Mouse (Mus musculus): ENCODE data around the gene Btbd16. TPM values are rescaled to one million over a fixed set of nuclear protein-coding genes. Genes with fewer than 3 reads are reported as not detected.

Gene Btbd16
- polyA plus RNA-seq, 1 experiment = not detected

DNA sequence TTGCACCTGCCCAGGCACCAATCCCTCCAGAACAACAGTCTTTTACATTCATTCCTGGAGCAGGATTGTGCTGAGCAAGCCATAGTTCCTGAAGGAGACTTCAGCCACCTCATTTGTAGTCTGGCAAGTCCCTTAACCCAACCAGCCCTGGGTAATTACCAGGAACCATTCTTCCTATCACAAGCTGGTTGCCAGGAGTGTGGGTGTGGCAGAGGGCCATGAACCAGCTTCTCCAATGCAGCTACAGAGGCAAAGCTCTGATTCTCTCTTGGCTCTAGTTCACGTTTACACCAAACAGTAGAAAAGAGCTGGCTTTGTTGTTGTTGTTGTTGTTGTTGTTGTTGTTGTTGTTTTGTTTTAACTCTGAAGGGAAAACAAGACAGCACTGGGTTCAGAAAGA lies 88.6 kb downstream of the Btbd16 start:
- TF ChIP-seq GATA1 (IDR thresholded peaks at IDR 0.05; ENCODE audit: low read length) = no peak

DNA sequence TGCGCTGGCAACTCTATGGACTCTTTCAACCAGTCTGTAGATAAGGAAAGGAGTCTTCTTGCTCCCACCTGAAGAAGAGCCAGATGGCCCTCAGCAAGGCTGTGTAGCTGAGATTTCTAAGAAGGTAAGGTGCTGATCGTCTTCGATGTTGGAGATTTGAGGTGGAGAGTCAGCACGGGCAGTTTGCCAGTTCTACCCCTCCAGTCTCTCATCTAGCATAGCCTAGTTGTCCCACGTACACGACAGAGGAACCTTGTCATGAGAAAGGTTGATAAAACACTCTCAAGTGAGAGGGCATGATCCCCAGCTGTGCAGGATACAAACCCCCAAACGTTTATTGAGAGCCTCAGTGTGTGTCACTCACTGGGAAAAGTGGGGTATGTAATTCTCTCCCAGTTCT lies 90.8 kb downstream of the Btbd16 start:
- no peak for TF ChIP-seq GATA1 (IDR thresholded peaks at IDR 0.05; ENCODE audit: low read length)

DNA sequence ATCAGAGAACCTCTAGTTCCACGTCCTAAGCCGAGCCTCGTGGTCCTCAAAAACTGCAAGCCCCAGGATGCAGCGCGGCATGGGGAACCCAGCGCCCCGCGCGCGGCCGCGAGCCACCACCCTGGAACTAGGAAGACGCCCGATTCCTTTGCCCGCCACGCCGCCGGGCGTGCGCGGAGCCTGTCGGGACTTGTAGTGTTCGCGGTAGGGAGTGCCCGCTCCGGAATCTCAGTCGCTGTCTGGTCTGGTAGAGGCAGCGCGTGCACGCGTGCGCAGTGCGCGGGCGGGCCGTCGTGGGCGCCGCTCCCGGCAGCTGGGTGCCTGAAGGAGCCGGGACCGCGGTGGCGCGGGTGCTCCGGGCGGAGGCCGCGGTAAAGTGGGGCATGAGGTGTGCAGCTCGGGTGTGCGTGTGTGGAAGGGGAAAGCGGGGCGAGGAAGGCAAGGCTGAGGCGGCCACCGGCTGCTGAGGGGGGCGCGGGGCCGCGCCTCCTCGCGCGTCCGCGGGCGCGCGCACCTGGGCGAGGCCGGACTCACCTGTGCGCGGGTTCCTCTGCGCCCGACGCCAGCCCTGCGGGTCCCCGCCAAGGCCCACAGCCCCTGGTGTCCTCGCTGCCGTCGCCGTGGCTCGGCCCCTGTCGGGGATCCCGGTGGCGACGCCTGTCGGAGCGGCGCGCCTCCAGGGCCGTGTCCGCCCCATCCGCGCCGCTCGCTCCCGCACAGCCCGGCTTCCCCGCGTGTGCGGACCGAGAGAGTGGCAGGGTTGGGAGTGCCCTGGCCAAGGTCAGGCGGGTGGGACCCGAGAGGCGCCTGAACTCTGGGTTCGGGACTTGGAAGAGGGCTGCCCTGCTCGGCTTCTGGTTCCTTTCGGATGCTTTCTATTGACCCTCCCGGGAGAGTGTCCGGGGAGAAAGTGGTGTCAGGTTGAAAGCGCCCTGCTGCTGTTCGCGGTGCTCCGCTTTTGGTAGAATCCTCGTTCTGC lies 92.0 kb downstream of the Btbd16 start, which contains the start of gene Plekha1:
TSS of gene Plekha1 (plus strand) at position 144 of the 979 bp plus-strand sequence.
- TF ChIP-seq GATA1 (IDR thresholded peaks at IDR 0.05; ENCODE audit: low read length) = no peak

DNA sequence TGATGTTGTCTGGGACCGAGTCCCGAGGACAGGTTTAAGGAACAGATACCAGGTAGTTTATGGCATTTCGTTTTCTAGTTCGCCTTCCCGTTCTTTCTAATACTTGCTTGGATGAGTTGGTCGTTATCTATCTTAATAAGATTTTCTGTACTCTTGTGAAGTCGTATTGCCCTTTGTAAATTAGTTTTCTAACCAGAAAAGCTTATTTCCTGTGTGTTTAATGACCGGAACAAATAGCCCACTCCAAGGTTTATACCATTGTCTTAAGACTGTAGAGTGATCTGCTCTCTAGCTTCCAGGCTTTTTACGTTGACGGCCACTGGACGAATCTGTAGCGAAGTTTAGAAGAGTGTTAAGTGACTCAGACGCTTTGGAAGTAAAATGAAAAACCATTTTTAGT lies 92.8 kb downstream of the Btbd16 start:
- no peak for TF ChIP-seq GATA1 (IDR thresholded peaks at IDR 0.05; ENCODE audit: low read length)

DNA sequence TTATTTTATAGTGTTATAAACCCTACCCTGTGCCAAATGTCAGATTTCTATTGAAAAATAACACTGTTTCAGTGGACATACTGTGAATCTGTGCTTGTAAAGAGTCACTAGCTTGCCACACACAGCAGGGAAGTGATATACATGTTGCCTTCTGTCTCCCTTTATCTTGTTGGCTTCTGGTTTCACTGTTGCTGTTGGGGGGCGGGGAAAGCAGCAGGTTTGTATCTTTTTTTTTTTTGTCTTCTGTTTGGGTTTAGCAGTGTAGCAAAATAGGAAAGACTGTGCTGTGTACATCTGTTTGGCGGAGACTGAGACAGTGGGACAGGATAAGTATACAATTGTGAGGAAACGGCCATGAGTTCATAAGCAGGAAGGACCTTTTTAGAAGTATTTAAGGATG lies 93.4 kb downstream of the Btbd16 start:
- TF ChIP-seq GATA1 (IDR thresholded peaks at IDR 0.05; ENCODE audit: low read length) = no peak

Other genes starting within 250 kb of the Btbd16 start
- 126 and 174 TPM in 2 replicates for gene Nsmce4a, start 201.0 kb upstream of the Btbd16 start, polyA plus RNA-seq (2012)
- 0.02 TPM in 1 of 2 replicates, not detected in the other for gene Tacc2, start 196.6 kb upstream of the Btbd16 start, polyA plus RNA-seq (2012)
- gene Plekha1, start 91.7 kb downstream of the Btbd16 start, polyA plus RNA-seq (2012) = not detected in 2 replicates
- gene Htra1, start 162.0 kb downstream of the Btbd16 start, polyA plus RNA-seq (2012) = not detected in 2 replicates